Mouse (Mus musculus): ENCODE data around the gene Spata16. TPM values are rescaled to one million over a fixed set of nuclear protein-coding genes. Genes with fewer than 3 reads are reported as not detected.

Spata16 gene
- polyA plus RNA-seq, 1 experiment from 2014 or later = not detected

DNA sequence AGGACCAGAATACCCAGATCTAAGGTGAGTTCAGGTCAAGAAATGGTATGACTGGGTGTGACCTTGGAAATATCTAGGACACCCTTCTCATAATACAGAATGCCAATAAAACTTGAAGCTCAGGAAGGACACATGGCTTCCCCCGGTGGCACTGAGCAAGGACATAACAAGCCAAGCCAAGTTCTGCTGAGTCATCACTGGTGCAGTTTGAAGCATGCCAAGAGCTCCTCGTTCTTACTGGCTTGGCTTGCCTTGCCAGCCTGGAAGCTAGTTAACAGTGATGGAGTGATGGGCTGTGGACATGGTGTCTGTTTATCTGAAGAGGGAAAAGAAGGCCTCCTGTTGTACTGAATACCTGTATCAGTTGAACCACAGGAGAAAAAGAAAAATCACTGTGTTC, 342.2 kb downstream of the Spata16 start:
- WGBS = 90% methylated on average over 2 of the region's 2 CpGs
- no peak overlapping the region for H3K9ac ChIP-seq (ENCODE audit: low read length)
- no peak overlapping the region for H3K4me3 ChIP-seq (ENCODE audit: low read depth, low read length)

DNA sequence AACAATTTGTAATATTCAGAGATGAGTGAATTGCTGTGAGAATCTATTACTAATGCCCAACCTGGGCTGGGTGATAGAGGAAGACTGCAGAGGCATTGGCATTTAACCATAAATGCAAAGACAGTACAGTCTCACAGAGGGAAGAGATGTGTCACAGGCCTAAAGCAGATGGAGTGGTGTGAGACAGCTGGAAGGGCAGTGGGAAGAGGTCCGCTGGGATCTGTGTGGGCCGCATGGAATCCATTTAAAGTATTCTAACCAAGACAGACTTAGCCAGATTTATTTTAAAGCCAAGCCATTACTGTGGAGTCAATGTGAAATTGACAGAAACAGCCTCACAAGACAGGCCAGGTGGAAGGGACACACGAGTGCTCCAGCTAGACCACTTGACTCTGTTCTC, 343.0 kb downstream of the Spata16 start:
- Histone ChIP-seq H3K4me3 (ENCODE audit: low read depth, low read length) (no peak overlapping the region), H3K9me3 (ENCODE audit: control insufficient read depth, low read length) (no peaks in the 10 kb centered on the region), H3K9ac (ENCODE audit: low read length) (no peak overlapping the region), H3K36me3 (ENCODE audit: control insufficient read depth, insufficient read depth, low read length) (no peaks in the 10 kb centered on the region), H3K4me2 (ENCODE audit: low read depth, low read length, severe bottlenecking) (no peak overlapping the region), H3K4me1 (replicated peaks; ENCODE audit: control insufficient read depth, insufficient read depth, low read length) (no peaks in the 10 kb centered on the region), H3K27me3 (ENCODE audit: control insufficient read depth, insufficient read depth, low read length) (no peaks in the 10 kb centered on the region), H3K27ac (ENCODE audit: low read depth, low read length) (no peak overlapping the region)
- DNase-seq (ENCODE audit: low spot score) = no peak
- no peak for ATAC-seq (replicated peaks; ENCODE audit: low FRiP score)
- 86% methylated on average over 3 of the region's 3 CpGs for WGBS

More for the DNA sequence above, 342.2 kb downstream of the Spata16 start:
- Histone ChIP-seq H3K27ac (ENCODE audit: low read depth, low read length) (no peak overlapping the region), H3K4me1 (replicated peaks; ENCODE audit: control insufficient read depth, insufficient read depth, low read length) (no peaks in the 10 kb centered on the region), H3K9me3 (ENCODE audit: control insufficient read depth, low read length) (no peaks in the 10 kb centered on the region), H3K27me3 (ENCODE audit: control insufficient read depth, insufficient read depth, low read length) (no peaks in the 10 kb centered on the region), H3K36me3 (ENCODE audit: control insufficient read depth, insufficient read depth, low read length) (no peaks in the 10 kb centered on the region), H3K4me2 (ENCODE audit: low read depth, low read length, severe bottlenecking) (no peak overlapping the region)
- ATAC-seq (replicated peaks; ENCODE audit: low FRiP score) (no peak), DNase-seq (ENCODE audit: low spot score) (no peak)

DNA sequence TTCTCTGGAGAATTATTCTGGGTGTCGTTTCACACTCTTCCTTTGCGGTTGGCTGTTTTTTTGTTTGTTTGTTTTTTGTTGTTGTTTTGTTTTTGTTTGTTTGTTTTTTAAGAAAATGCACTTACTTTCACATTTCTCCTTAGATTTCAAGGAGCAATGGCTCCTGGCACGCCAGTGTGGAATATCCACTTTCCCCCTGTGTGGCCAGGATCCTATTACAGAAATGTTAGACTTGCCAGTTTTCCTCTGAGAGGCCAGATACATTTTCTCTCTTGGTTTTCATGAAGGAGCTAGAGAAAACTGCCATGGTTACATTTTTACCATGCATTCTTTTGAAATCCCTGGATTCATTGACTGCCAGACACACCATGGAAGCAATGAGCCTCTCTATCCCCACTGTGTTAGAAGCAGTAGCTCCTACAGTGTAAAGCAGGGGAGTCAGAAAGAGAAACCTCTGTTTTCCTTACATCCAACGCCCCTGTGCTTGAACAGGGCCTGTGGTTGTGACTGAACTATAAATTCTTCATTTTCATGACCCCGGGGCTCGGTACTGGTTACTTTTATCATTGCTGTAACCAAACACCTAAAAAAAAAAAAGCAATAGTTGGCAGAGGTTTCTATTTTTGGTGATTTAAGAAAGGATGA, 344.7 kb downstream of the Spata16 start:
- Histone ChIP-seq H3K4me3 (ENCODE audit: low read depth, low read length) (no peak overlapping the region), H3K9me3 (ENCODE audit: control insufficient read depth, low read length) (no peaks in the 10 kb centered on the region), H3K36me3 (ENCODE audit: control insufficient read depth, insufficient read depth, low read length) (no peaks in the 10 kb centered on the region), H3K9ac (ENCODE audit: low read length) (no peak overlapping the region), H3K4me1 (replicated peaks; ENCODE audit: control insufficient read depth, insufficient read depth, low read length) (no peaks in the 10 kb centered on the region), H3K27me3 (ENCODE audit: control insufficient read depth, insufficient read depth, low read length) (no peaks in the 10 kb centered on the region), H3K4me2 (ENCODE audit: low read depth, low read length, severe bottlenecking) (no peak overlapping the region), H3K27ac (ENCODE audit: low read depth, low read length) (no peak overlapping the region)
- 84% methylated on average over 6 of the region's 6 CpGs for WGBS
- no peak for ATAC-seq (replicated peaks; ENCODE audit: low FRiP score)
- DNase-seq (ENCODE audit: low spot score) = no peak

DNA sequence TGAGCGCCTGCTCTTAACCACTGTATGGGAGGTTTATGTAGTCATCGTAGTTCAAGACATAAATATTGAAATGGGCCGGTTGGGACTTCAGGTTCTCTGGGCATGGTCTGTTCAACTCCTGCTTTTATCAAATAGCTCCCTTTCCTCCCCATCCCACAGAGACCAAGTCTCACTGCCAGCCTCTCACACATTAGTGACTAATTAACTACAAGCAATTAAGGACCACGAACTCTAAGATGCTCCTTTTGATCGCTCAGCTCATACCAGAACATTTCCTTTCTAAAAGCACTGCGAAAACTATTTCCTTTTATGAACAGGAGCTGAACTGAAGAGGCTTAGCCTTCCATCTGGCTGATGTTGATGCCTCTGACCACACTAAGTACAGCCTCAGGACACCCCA, 346.3 kb downstream of the Spata16 start:
- Histone ChIP-seq H3K9ac (ENCODE audit: low read length) (no peak overlapping the region), H3K4me3 (ENCODE audit: low read depth, low read length) (no peak overlapping the region), H3K27ac (ENCODE audit: low read depth, low read length) (no peak overlapping the region), H3K9me3 (ENCODE audit: control insufficient read depth, low read length) (no peaks in the 10 kb centered on the region), H3K36me3 (ENCODE audit: control insufficient read depth, insufficient read depth, low read length) (no peaks in the 10 kb centered on the region), H3K4me2 (ENCODE audit: low read depth, low read length, severe bottlenecking) (no peak overlapping the region), H3K4me1 (replicated peaks; ENCODE audit: control insufficient read depth, insufficient read depth, low read length) (no peaks in the 10 kb centered on the region), H3K27me3 (ENCODE audit: control insufficient read depth, insufficient read depth, low read length) (no peaks in the 10 kb centered on the region)
- DNase-seq (ENCODE audit: low spot score) = no peak
- WGBS = 90% methylated on average over 6 of the region's 6 CpGs
- no peak for ATAC-seq (replicated peaks; ENCODE audit: low FRiP score)

DNA sequence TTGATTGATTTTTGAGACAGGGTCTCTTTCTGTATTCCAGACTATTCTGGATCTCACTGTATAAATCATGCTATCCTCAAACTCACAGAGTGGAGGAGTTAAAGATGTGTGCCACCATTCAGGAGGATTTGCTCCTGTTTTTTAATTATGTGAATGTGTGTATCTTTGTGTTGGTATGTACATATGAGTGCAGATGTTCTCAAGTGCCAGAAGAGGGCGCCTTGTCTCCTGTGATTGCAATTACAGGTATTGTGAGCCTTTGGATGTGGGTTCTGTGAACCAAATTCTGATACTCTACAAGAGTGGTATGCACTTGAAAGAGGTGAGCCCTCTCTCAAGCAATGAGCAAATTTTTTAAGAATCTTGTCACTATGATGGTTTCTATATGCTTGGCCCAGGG, 369.4 kb downstream of the Spata16 start:
- H3K9me3 ChIP-seq (ENCODE audit: control insufficient read depth, low read length) = no peaks in the 10 kb centered on the region
- ATAC-seq (replicated peaks; ENCODE audit: low FRiP score) (no peak), DNase-seq (ENCODE audit: low spot score) (no peak)
- H3K4me1 ChIP-seq (replicated peaks; ENCODE audit: control insufficient read depth, insufficient read depth, low read length) = no peaks in the 10 kb centered on the region
- 72% methylated on average over 1 of the region's 1 CpGs for WGBS
- no peaks in the 10 kb centered on the region for H3K27me3 ChIP-seq (ENCODE audit: control insufficient read depth, insufficient read depth, low read length)
- no peaks in the 10 kb centered on the region for H3K36me3 ChIP-seq (ENCODE audit: control insufficient read depth, insufficient read depth, low read length)
- H3K4me3 ChIP-seq (ENCODE audit: low read depth, low read length) = no peak overlapping the region
- no peak overlapping the region for H3K9ac ChIP-seq (ENCODE audit: low read length)
- no peak overlapping the region for H3K4me2 ChIP-seq (ENCODE audit: low read depth, low read length, severe bottlenecking)
- no peak overlapping the region for H3K27ac ChIP-seq (ENCODE audit: low read depth, low read length)

DNA sequence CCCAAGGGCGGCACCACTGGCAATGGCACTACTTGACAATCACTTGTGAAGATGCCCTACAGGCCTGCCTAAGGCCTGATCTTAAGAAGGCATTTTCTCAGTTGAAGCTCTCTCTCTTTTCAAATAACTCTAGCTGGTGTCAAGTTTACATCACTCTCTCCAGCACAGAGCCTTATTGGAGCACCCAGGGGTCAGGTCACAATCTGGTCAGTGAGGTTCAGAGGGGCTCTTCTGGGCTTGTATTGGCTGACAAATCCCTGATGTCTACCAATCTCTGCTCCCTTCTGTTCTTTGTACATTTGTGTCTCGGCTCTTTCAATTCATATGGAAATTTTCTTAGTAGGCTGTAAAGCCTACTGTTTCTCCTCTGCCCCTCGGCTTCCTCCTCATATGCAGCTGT, 390.5 kb downstream of the Spata16 start:
- Histone ChIP-seq H3K27me3 (ENCODE audit: control insufficient read depth, insufficient read depth, low read length) (no peaks in the 10 kb centered on the region), H3K4me3 (ENCODE audit: low read depth, low read length) (no peak overlapping the region), H3K4me1 (replicated peaks; ENCODE audit: control insufficient read depth, insufficient read depth, low read length) (no peaks in the 10 kb centered on the region), H3K9me3 (ENCODE audit: control insufficient read depth, low read length) (no peaks in the 10 kb centered on the region; the same call in 1 of the 2 replicates), H3K36me3 (ENCODE audit: control insufficient read depth, insufficient read depth, low read length) (no peaks in the 10 kb centered on the region), H3K4me2 (ENCODE audit: low read depth, low read length, severe bottlenecking) (no peak overlapping the region), H3K27ac (ENCODE audit: low read depth, low read length) (no peak overlapping the region), H3K9ac (ENCODE audit: low read length) (no peak overlapping the region)
- DNase-seq (ENCODE audit: low spot score) = no peak
- WGBS = 52% methylated on average over 3 of the region's 3 CpGs
- no peak; the same call in 1 of the 2 replicates for ATAC-seq (replicated peaks; ENCODE audit: low FRiP score)

DNA sequence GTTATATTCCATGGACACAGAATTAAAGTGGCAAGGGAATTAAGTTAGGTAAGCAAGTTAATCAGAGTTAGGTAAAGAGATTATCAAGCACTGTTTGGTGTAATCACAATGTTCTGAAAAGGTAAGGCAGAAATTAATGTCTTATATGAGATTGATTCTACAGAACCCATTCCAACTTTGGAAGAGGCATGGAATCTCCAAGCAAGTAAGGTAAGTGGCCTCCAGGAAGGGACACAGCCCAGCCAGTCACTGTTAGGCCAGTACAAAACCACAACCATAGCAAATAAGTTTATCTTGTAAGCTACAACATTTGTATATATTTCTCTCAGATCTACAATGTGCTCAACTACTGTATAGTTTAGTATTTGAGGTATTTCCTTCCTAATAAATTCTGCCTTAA, 391.1 kb downstream of the Spata16 start:
- Histone ChIP-seq H3K36me3 (ENCODE audit: control insufficient read depth, insufficient read depth, low read length) (no peaks in the 10 kb centered on the region), H3K27ac (ENCODE audit: low read depth, low read length) (no peak overlapping the region), H3K9ac (ENCODE audit: low read length) (no peak overlapping the region), H3K4me2 (ENCODE audit: low read depth, low read length, severe bottlenecking) (no peak overlapping the region), H3K4me3 (ENCODE audit: low read depth, low read length) (no peak overlapping the region), H3K4me1 (replicated peaks; ENCODE audit: control insufficient read depth, insufficient read depth, low read length) (no peaks in the 10 kb centered on the region), H3K27me3 (ENCODE audit: control insufficient read depth, insufficient read depth, low read length) (no peaks in the 10 kb centered on the region), H3K9me3 (ENCODE audit: control insufficient read depth, low read length) (no peaks in the 10 kb centered on the region; the same call in 1 of the 2 replicates)
- no peak for ATAC-seq (replicated peaks; ENCODE audit: low FRiP score)
- no peak for DNase-seq (ENCODE audit: low spot score)

DNA sequence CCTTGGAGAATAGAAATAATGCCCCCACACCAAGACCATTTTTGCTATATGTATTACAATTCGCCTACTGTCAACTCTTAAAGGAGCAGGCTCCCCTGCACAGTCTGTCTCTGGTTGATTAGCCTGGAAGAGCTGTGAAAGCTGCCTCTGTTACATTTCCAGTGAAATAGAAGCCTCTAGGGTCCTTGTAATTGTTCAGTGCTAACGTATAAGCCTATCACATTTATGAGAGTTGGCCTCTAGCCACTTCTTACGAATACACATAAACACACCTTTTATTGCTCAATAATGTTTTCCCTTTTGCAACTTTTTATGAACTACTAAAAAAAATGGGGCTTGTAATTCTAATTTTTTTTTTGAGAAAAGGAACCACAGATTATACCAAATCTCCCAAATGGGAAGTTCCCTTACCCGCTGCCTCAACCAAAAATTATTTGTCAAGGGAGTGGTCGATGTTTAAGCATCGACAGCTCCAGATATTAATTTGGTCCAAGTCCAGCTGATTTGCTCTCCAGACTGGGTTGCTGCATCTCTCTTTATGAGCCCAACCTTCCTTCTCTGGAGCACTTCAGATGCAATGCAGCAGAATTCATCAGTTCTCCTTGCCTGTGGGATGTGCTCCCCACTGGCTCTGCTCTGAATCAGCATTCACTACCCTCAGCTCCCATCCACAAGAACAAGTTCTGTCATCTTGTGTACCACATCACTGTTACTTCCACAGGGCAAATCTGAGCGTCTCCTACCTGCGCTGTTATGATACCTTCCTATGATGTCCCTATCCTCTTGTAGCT, 392.8 kb downstream of the Spata16 start:
- Histone ChIP-seq H3K4me1 (replicated peaks; ENCODE audit: control insufficient read depth, insufficient read depth, low read length) (no peaks in the 10 kb centered on the region), H3K27me3 (ENCODE audit: control insufficient read depth, insufficient read depth, low read length) (no peaks in the 10 kb centered on the region), H3K4me3 (ENCODE audit: low read depth, low read length) (no peak overlapping the region), H3K36me3 (ENCODE audit: control insufficient read depth, insufficient read depth, low read length) (no peaks in the 10 kb centered on the region), H3K9ac (ENCODE audit: low read length) (no peak overlapping the region), H3K9me3 (ENCODE audit: control insufficient read depth, low read length) (no peaks in the 10 kb centered on the region), H3K27ac (ENCODE audit: low read depth, low read length) (no peak overlapping the region), H3K4me2 (ENCODE audit: low read depth, low read length, severe bottlenecking) (no peak overlapping the region)
- no peak for DNase-seq (ENCODE audit: low spot score)
- 91% methylated on average over 8 of the region's 8 CpGs for WGBS
- ATAC-seq (replicated peaks; ENCODE audit: low FRiP score) = no peak
